Mouse (Mus musculus) neural tube, embryonic 13.5 days (tissue): ENCODE measurements at regions not wholly inside any gene's neighbourhood (a gene's known extent, or its start where the extent isn't known, plus 50 kb on each side); places are given as distances from the start of the nearest gene placed in this dataset.

ENCODE experiments used
- ATAC-seq: fragments of 200-750 bp; cut with Nextera tagmentation; 2 replicates; pipeline ENCODE4 v1.8.0; 2017; ENCODE audit warnings: low read depth, mild to moderate bottlenecking, moderate TSS enrichment, moderate library complexity
- H3K27ac ChIP-seq: fragments of 300-500 bp; sonication (generic); replicated peaks from 2 replicates; pipeline ENCODE4 v1.5.1; 2015; ENCODE audit warnings: moderate library complexity, mild to moderate bottlenecking, inconsistent platforms
- H3K27me3 ChIP-seq: fragments of 300-500 bp; sonication (generic); 2 replicates; pipeline ENCODE4 v1.6.1; 2015; ENCODE audit warnings: mild to moderate bottlenecking, inconsistent platforms
- H3K36me3 ChIP-seq: fragments of 300-500 bp; sonication (generic); 2 replicates; pipeline ENCODE4 v1.6.1; 2015; ENCODE audit warnings: mild to moderate bottlenecking, inconsistent platforms
- H3K4me1 ChIP-seq: fragments of 300-500 bp; sonication (generic); replicated peaks from 2 replicates; pipeline ENCODE4 v1.6.1; 2015; ENCODE audit warnings: inconsistent platforms
- H3K4me2 ChIP-seq: fragments of 300-500 bp; sonication (generic); 2 replicates; pipeline ENCODE4 v1.6.1; 2015; ENCODE audit warnings: inconsistent platforms, mild to moderate bottlenecking, moderate library complexity
- H3K4me3 ChIP-seq: fragments of 300-500 bp; sonication (generic); 2 replicates; pipeline ENCODE4 v1.5.1; 2015; ENCODE audit warnings: mild to moderate bottlenecking, inconsistent platforms
- H3K9ac ChIP-seq: fragments of 300-500 bp; sonication (generic); 2 replicates; pipeline ENCODE4 v1.6.1; 2015; ENCODE audit warnings: moderate library complexity, mild to moderate bottlenecking, inconsistent platforms
- H3K9me3 ChIP-seq: fragments of 300-500 bp; sonication (generic); 2 replicates; pipeline ENCODE4 v1.6.1; 2016; ENCODE audit warnings: inconsistent platforms
- WGBS: fragments of 180-500 bp; shearing (Covaris S2); methylation state at CpG from one replicate; pipeline ENCODE4 v1.1.7; 2015; 5-methylcytosine and 5-hydroxymethylcytosine counted together

GRCm38 (mm10) chr15:61155530-61155929 lies 232.7 kb upstream of the A1bg start:
- Histone ChIP-seq H3K36me3 (no peaks in the 10 kb centered on the region), H3K4me2 (no peak overlapping the region), H3K27me3 (peaks cover 17% of the 10 kb centered on the region; the same call in 1 of the 2 replicates), H3K4me1 (peaks cover 11% of the 10 kb centered on the region), H3K4me3 (no peak overlapping the region), H3K9me3 (no peaks in the 10 kb centered on the region), H3K27ac (no peak overlapping the region), H3K9ac (no peak overlapping the region)
- no peak for ATAC-seq
- WGBS: 59% methylated on average over 7 of the region's 7 CpGs

DNA sequence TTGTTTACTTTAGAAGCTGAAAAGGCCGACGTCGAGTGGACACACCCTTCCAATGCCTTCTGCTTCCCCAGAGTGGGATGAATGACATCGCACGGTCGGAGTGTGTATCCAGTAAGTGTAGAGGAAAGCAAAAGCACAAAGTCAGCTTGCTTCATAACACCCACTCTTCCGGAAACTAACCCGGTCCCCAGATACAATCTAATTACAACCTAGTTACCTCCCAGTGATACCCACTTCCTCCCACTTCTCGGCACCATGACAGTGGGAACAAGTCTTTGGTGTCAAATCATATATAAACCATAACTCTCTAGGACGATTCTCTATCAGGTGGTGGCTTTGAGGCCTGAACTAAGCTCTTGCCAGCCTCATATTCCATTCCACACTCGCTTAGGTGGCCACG lies 231.4 kb upstream of the A1bg start:
- Histone ChIP-seq H3K36me3 (no peaks in the 10 kb centered on the region), H3K27ac (no peak overlapping the region), H3K27me3 (peaks cover 13% of the 10 kb centered on the region; the same call in 1 of the 2 replicates), H3K4me1 (peaks cover 11% of the 10 kb centered on the region), H3K4me2 (no peak overlapping the region), H3K9ac (no peak overlapping the region), H3K9me3 (no peaks in the 10 kb centered on the region), H3K4me3 (no peak overlapping the region)
- ATAC-seq: no peak
- WGBS: 89% methylated on average over 12 of the region's 12 CpGs

DNA sequence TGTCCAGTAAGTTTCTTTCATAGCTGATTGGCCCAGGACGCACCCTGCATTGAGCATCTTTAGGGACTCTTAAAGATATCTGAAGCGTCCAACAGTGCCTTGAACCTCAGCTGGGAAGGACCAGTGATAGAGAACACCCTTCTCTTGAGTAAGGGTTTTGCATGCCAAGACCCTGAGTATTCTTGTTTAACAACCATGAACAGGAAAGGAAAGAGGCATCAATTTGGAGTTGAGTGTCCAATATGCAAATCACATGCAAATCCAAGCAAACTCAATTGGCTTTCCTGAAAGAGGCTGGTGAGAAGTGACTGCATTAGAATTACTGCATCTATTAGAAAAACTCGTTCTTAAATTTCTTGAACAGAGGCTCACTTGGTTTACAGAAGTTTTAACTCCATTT lies 220.0 kb upstream of the A1bg start:
- Histone ChIP-seq H3K4me3 (no peak overlapping the region), H3K4me2 (no peak overlapping the region), H3K4me1 (no peaks in the 10 kb centered on the region), H3K27me3 (no peaks in the 10 kb centered on the region), H3K27ac (no peak overlapping the region), H3K36me3 (no peaks in the 10 kb centered on the region), H3K9me3 (no peaks in the 10 kb centered on the region), H3K9ac (no peak overlapping the region)
- 40% methylated on average over 3 of the region's 3 CpGs for WGBS
- no peak; the same call in 1 of the 2 replicates for ATAC-seq

DNA sequence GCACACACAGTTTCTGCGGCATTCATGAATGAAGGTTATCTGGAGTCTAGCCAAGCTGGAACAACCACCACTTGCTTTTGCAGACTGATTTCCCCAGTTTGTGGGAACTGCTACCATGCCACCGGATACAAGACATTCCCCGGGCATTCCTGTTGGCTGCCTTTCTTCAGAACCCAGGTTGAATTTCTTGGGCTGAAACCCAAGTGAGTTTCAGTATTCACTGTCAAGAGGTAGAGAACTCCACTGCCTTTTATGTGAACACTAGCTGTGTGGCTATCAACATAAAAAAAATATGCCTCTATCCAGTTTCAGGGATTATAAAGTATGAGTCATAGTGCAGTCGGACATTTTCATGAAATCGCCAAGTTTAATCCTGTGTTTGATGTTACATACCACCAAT lies 216.3 kb upstream of the A1bg start:
- Histone ChIP-seq H3K4me3 (no peak overlapping the region), H3K9me3 (no peaks in the 10 kb centered on the region), H3K36me3 (no peaks in the 10 kb centered on the region), H3K4me1 (0 out of 2 replicates have a peak, but pooled peaks cover 3% of the 10 kb centered on the region), H3K27ac (no peak overlapping the region), H3K9ac (no peak overlapping the region), H3K4me2 (no peak overlapping the region), H3K27me3 (no peaks in the 10 kb centered on the region)
- 86% methylated on average over 5 of the region's 5 CpGs for WGBS
- no peak for ATAC-seq

GRCm38 (mm10) chr15:61136781-61137180 lies 214.0 kb upstream of the A1bg start:
- WGBS: 59% methylated on average over 2 of the region's 2 CpGs
- Histone ChIP-seq H3K9ac (no peak overlapping the region), H3K4me2 (no peak overlapping the region)

DNA sequence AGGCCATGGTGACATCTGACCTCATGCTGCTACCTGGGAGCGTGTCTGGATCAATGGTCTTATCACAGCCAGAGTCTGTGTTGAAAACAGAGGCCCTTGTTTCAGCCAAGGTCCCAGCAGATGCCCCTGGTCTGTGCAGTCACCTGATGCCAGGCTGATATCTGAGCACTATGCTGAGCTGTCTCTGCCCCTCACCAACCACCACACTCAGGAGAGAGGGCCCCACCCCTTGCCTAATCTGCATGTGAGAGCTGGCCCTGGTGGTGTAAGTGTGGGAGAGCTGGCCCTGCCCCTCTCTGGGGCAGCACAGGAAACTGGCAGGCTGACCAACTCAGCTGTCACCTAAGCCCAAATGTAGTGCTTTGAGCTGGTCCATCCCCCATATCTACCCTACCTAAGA lies 210.5 kb upstream of the A1bg start:
- 80% methylated on average over 1 of the region's 1 CpGs for WGBS
- Histone ChIP-seq H3K27ac (no peak overlapping the region), H3K4me1 (0 out of 2 replicates have a peak, but pooled peaks cover 3% of the 10 kb centered on the region), H3K4me3 (no peak overlapping the region), H3K27me3 (no peaks in the 10 kb centered on the region), H3K36me3 (no peaks in the 10 kb centered on the region), H3K9ac (no peak overlapping the region), H3K9me3 (no peaks in the 10 kb centered on the region), H3K4me2 (no peak overlapping the region)
- no peak for ATAC-seq

More at GRCm38 (mm10) chr15:61136781-61137180, 214.0 kb upstream of the A1bg start:
- Histone ChIP-seq H3K27ac (no peak overlapping the region), H3K4me3 (no peak overlapping the region), H3K4me1 (0 out of 2 replicates have a peak, but pooled peaks cover 3% of the 10 kb centered on the region), H3K36me3 (no peaks in the 10 kb centered on the region), H3K27me3 (no peaks in the 10 kb centered on the region), H3K9me3 (no peaks in the 10 kb centered on the region)
- ATAC-seq: no peak

DNA sequence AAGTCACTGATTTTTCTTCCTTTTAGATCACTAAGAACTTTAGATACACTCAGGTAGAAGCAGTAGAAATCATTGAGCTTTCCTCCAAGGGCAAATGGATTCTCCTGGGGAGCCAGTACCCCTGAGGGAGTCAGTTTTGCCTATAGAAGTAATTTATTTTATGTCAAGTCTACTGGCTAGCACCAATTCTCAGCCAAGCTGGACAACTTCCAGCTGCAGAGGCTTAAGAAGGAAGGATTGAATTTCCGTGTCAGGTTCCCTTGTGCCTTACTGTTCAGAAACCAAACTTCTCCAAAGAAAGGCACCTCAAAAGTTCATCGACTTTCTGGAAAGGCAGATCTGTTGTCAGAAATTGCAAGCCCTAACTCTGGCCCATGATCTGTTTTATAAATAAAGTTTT lies 205.2 kb upstream of the A1bg start:
- Histone ChIP-seq H3K27me3 (no peaks in the 10 kb centered on the region), H3K9me3 (no peaks in the 10 kb centered on the region), H3K4me3 (no peak overlapping the region), H3K9ac (no peak overlapping the region), H3K27ac (no peak overlapping the region), H3K4me2 (no peak overlapping the region), H3K36me3 (no peaks in the 10 kb centered on the region), H3K4me1 (no peaks in the 10 kb centered on the region)
- 80% methylated on average over 2 of the region's 2 CpGs for WGBS
- no peak for ATAC-seq

GRCm38 (mm10) chr15:61127130-61127529 lies 204.3 kb upstream of the A1bg start:
- ATAC-seq: no peak
- H3K27me3 ChIP-seq: no peaks in the 10 kb centered on the region
- no peak overlapping the region for H3K4me2 ChIP-seq
- no peak overlapping the region for H3K27ac ChIP-seq
- no peaks in the 10 kb centered on the region for H3K9me3 ChIP-seq
- H3K4me1 ChIP-seq: no peaks in the 10 kb centered on the region
- H3K4me3 ChIP-seq: no peak overlapping the region
- H3K9ac ChIP-seq: no peak overlapping the region
- H3K36me3 ChIP-seq: no peaks in the 10 kb centered on the region

DNA sequence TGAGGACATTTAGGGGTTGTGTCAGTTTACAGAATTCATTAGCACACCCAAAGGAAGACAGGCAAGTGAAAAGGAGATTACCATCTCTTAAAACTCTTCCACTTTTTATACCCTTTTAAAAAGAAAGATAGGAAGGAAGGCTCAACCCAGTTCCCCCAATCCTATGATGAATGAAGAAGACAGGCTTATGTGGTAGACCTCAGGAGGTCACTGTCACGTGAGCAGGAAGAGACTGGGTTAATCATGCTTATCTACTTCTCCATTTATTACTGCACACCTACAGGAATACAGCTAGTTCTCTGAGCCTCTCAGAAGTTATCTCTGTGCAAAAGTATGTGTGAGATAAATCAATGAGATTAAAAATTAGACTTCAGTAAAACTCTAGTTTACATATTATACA lies 194.1 kb upstream of the A1bg start:
- Histone ChIP-seq H3K4me2 (no peak overlapping the region), H3K4me3 (no peak overlapping the region), H3K4me1 (no peaks in the 10 kb centered on the region), H3K9me3 (no peaks in the 10 kb centered on the region), H3K9ac (no peak overlapping the region), H3K27me3 (no peaks in the 10 kb centered on the region), H3K36me3 (no peaks in the 10 kb centered on the region), H3K27ac (no peak overlapping the region)
- WGBS: 79% methylated on average over 1 of the region's 1 CpGs
- ATAC-seq: no peak

GRCm38 (mm10) chr15:61109429-61110128 lies 186.8 kb upstream of the A1bg start:
- no peak for ATAC-seq
- no peak overlapping the region for H3K4me2 ChIP-seq
- no peaks in the 10 kb centered on the region for H3K36me3 ChIP-seq
- H3K27ac ChIP-seq: no peak overlapping the region
- WGBS: 33% methylated on average over 4 of the region's 4 CpGs
- no peak overlapping the region for H3K9ac ChIP-seq
- no peak overlapping the region for H3K4me3 ChIP-seq
- H3K9me3 ChIP-seq: no peaks in the 10 kb centered on the region
- peaks cover 11% of the 10 kb centered on the region; the same call in 1 of the 2 replicates for H3K4me1 ChIP-seq
- 0 out of 2 replicates have a peak, but pooled peaks cover under 1% of the 10 kb centered on the region for H3K27me3 ChIP-seq

DNA sequence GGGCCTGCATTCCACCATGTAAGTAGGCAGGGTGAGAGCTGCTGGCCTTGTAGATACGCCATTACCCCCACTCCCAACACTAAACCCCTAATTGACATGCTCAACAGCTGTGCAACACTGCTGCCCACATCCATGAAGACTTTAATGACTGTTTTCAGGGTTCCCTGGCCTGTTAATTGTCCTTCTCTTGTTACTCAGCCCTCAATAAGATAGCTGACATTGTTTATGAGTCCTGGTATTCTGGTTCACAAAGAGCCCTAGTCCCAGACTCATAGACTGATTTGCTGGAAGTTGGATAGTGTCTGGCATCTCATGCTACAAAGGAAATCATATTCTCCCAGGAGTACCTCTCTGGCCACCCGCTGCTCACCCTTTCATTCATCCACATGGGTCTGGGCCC lies 186.1 kb upstream of the A1bg start:
- 23% methylated on average over 2 of the region's 2 CpGs for WGBS
- H3K27ac ChIP-seq: no peak overlapping the region
- ATAC-seq: no peak
- H3K9me3 ChIP-seq: no peaks in the 10 kb centered on the region
- H3K9ac ChIP-seq: no peak overlapping the region
- no peak overlapping the region for H3K4me3 ChIP-seq
- H3K4me2 ChIP-seq: no peak overlapping the region
- H3K27me3 ChIP-seq: peaks cover 6% of the 10 kb centered on the region; the same call in 1 of the 2 replicates
- no peaks in the 10 kb centered on the region for H3K36me3 ChIP-seq
- peaks cover 11% of the 10 kb centered on the region; the same call in 1 of the 2 replicates for H3K4me1 ChIP-seq

DNA sequence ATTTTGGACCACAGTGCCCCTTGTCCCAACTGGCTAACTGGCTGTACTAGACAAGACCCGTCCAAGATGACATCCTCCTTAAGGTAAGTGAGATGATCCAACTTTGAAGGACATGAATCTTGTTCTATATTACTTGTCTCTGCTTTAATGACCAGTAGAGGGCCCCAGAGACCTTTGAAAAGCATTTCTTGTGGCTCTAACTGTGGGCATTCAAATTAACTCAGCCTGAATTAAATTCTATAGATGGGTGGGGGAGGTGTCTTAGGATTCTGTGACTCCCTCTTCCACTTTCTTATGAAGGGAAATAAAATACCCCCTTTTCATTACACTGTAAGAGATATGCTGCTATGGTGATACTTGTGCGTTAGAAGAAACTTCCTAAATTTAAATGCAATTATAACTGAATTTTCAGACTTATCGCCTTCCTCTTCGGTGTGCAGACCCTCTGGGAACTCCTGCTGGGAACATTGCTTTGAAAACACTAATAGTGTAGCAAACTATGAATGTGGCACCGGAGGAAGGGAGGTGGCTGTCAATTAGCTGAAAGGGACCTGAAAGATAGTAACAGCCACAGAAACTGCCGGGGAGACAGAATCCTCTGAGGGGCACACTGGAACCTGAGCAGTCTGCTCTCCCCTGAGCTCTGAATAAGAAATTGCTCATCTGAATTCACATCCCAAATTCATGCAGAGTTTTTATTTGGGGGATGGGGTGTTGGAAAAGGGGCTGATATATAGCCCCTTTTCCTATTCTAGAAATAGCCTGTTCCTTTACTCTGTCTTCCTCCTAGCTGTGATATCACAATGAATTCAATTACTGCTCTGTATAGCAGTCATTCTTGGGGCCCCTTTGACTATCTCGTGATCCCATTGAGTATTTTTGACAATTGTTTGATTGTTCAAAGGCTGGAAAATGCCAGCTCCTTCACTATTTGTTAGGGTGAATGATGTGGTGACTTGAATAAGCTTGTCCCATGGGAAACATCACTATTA lies 179.9 kb upstream of the A1bg start:
- 0 out of 2 replicates have a peak overlapping the region, but pooled peaks have one; percentile 18 for H3K9ac ChIP-seq
- peaks cover 6% of the 10 kb centered on the region; the same call in 1 of the 2 replicates for H3K27me3 ChIP-seq
- WGBS: 18% methylated on average over 7 of the region's 7 CpGs
- no peak overlapping the region for H3K4me3 ChIP-seq
- H3K4me2 ChIP-seq: peak overlapping the region; percentile 36
- no peak overlapping the region for H3K27ac ChIP-seq
- no peaks in the 10 kb centered on the region for H3K9me3 ChIP-seq
- no peaks in the 10 kb centered on the region for H3K36me3 ChIP-seq
- peaks cover 9% of the 10 kb centered on the region for H3K4me1 ChIP-seq
- peak; percentile 76 for ATAC-seq
